Mouse (Mus musculus) T-helper 1 cell (primary cell): Measurements from ENCODE around the gene Pde6b.

Experiments used
- in situ Hi-C: fragments of 300-600 bp; cut with MboI, MseI; formaldehyde crosslinking; loops from one replicate; pipeline ENCODE4 v1.15.1; 2025; ENCODE audit warnings: high pct_unique_total_duplicates

Gene Pde6b

GRCm38 (mm10) chr5:108461082-108462065 lies 73.2 kb downstream of the Pde6b start, which contains the start of gene Pcgf3:
Gene Pcgf3, plus strand, starts transcription at chr5:108461232.
- in situ Hi-C loops = no loop called here

- in situ Hi-C loops = no loop called here
Observed at GRCm38 (mm10) chr5:108462446-108462845, 74.3 kb downstream of the Pde6b start.

- in situ Hi-C loops = no loop called here
Observed at GRCm38 (mm10) chr5:108465131-108465891, 77.1 kb downstream of the Pde6b start.

GRCm38 (mm10) chr5:108466647-108467046 lies 78.5 kb downstream of the Pde6b start:
- in situ Hi-C loops = no loop called here

GRCm38 (mm10) chr5:108469617-108470016 lies 81.4 kb downstream of the Pde6b start:
- in situ Hi-C loops = no loop called here

GRCm38 (mm10) chr5:108473737-108474136 lies 85.5 kb downstream of the Pde6b start:
- in situ Hi-C loops = no loop called here

- in situ Hi-C loops = no loop called here
Observed at GRCm38 (mm10) chr5:108475977-108476376, 87.8 kb downstream of the Pde6b start.
